Mouse (Mus musculus) intestine, embryonic 16.5 days (tissue): Measurements from ENCODE around the gene 4933402N22Rik. TPM values are rescaled to one million over a fixed set of nuclear protein-coding genes. Genes with fewer than 3 reads are reported as not detected.
"Not testable (repeated sequence)": the region's sequence is repeated elsewhere in the genome, so short reads cannot be mapped to it uniquely, and the experiment has no call there.

Experiments used
- ATAC-seq: fragments of 200-750 bp; cut with Nextera tagmentation; 2 replicates; pipeline ENCODE4 v1.8.0; 2017; ENCODE audit warnings: moderate TSS enrichment, moderate library complexity
- H3K27ac ChIP-seq: fragments of 300-500 bp; sonication (generic); 2 replicates; pipeline ENCODE4 v1.5.1; 2014; ENCODE audit warnings: mild to moderate bottlenecking, low read length
- H3K27me3 ChIP-seq: fragments of 300-500 bp; sonication (generic); replicated peaks from 2 replicates; pipeline ENCODE4 v1.6.1; 2014; ENCODE audit warnings: low read length, control low read depth, mixed read lengths; ENCODE audit not compliant: control insufficient read depth, insufficient read depth
- H3K36me3 ChIP-seq: fragments of 300-500 bp; sonication (generic); 2 replicates; pipeline ENCODE4 v1.6.1; 2014; ENCODE audit warnings: low read length, control low read depth; ENCODE audit not compliant: control insufficient read depth, insufficient read depth
- H3K4me1 ChIP-seq: fragments of 300-500 bp; sonication (generic); 2 replicates; pipeline ENCODE4 v1.6.1; 2014; ENCODE audit warnings: low read length, control low read depth, mixed read lengths; ENCODE audit not compliant: control insufficient read depth, insufficient read depth
- H3K4me2 ChIP-seq: fragments of 300-500 bp; sonication (generic); 2 replicates; pipeline ENCODE4 v1.6.1; 2014; ENCODE audit warnings: low read depth, low read length, control low read depth
- H3K4me3 ChIP-seq: fragments of 300-500 bp; sonication (generic); 2 replicates; pipeline ENCODE4 v1.5.1; 2014; ENCODE audit warnings: mild to moderate bottlenecking, low read length
- H3K9ac ChIP-seq: fragments of 300-500 bp; sonication (generic); 2 replicates; pipeline ENCODE4 v1.6.1; 2014; ENCODE audit warnings: low read depth, low read length
- H3K9me3 ChIP-seq: fragments of 300-500 bp; sonication (generic); 2 replicates; pipeline ENCODE4 v1.6.1; 2016; ENCODE audit warnings: low read length, control low read depth; ENCODE audit not compliant: control insufficient read depth
- WGBS: fragments of 180-500 bp; shearing (Covaris S2); extraction: QIAGEN DNeasy Blood & Tissue Kit; methylation state at CpG from one replicate; pipeline ENCODE4 v1.1.7; 2014; 5-methylcytosine and 5-hydroxymethylcytosine counted together
- polyA plus RNA-seq: library from polyadenylated mRNA; unstranded; fragments of >200 nt; fragmentation: Nextera tagmentation; extraction: Ambion mirVana; gene quantifications from 2 replicates; pipeline ENCODE4 v1.2.1, GENCODE M21; 2015

4933402N22Rik gene
- not detected in 2 replicates for polyA plus RNA-seq

GRCm38 (mm10) chr5:11917743-11918142, at the start of gene 4933402N22Rik:
TSS of gene 4933402N22Rik (plus strand) at chr5:11918043.
- H3K4me1 ChIP-seq, H3K9ac ChIP-seq, ATAC-seq: not testable (repeated sequence)

GRCm38 (mm10) chr5:11923790-11924189, 5.9 kb downstream of the 4933402N22Rik start:
- not testable (repeated sequence) for ATAC-seq, H3K4me1 ChIP-seq, H3K27me3 ChIP-seq, H3K27ac ChIP-seq, H3K4me3 ChIP-seq, H3K4me2 ChIP-seq, H3K36me3 ChIP-seq, H3K9ac ChIP-seq, H3K9me3 ChIP-seq
- 84% methylated on average over 1 of the region's 2 CpGs for WGBS

More at GRCm38 (mm10) chr5:11917743-11918142, at the start of gene 4933402N22Rik:
- not testable (repeated sequence) for H3K27me3 ChIP-seq, H3K4me3 ChIP-seq, H3K27ac ChIP-seq, H3K4me2 ChIP-seq, H3K36me3 ChIP-seq, H3K9me3 ChIP-seq
- no CpG with 5 or more reads among the region's 2 CpGs for WGBS

Other genes starting within 250 kb of the 4933402N22Rik start
- gene Gm8922, start 236.1 kb upstream of the 4933402N22Rik start, polyA plus RNA-seq: not detected in 2 replicates
- gene Gm8926, start 147.5 kb upstream of the 4933402N22Rik start, polyA plus RNA-seq: not detected in 2 replicates
- not detected in 2 replicates for gene Gm6465, start 72.5 kb upstream of the 4933402N22Rik start, polyA plus RNA-seq